Mouse (Mus musculus): ENCODE data around the gene Dysf.
A peak's percentile ranks its signal among the peaks of the same experiment; 100 is the strongest.

GRCm38 (mm10) chr6:84148470-84148869, 140.1 kb downstream of the Dysf start:
- 0 out of 2 replicates have a peak, but pooled peaks have one; percentile 9 for TF ChIP-seq CTCF (IDR thresholded peaks at IDR 0.05; ENCODE audit: borderline replicate concordance, insufficient read depth, low read depth, low read length)
- no peak for TF ChIP-seq POLR2A (IDR thresholded peaks at IDR 0.05; ENCODE audit: borderline replicate concordance, insufficient read depth, low read length)
